Mouse (Mus musculus) hindbrain, embryonic 14.5 days (tissue): ENCODE results near the gene Sapcd2. TPM values are rescaled to one million over a fixed set of nuclear protein-coding genes. Genes with fewer than 3 reads are reported as not detected.

Source experiments
- ATAC-seq: fragments of 200-750 bp; cut with Nextera tagmentation; 2 replicates; pipeline ENCODE4 v1.8.0; 2017; ENCODE audit warnings: moderate number of reproducible peaks, mild to moderate bottlenecking, moderate TSS enrichment, moderate library complexity; ENCODE audit not compliant: low FRiP score
- DNase-seq: peaks from one replicate; pipeline ENCODE4 v3.0.0-alpha.2; 2015; ENCODE audit warnings: low spot score
- H3K27ac ChIP-seq: fragments of 300-500 bp; sonication (generic); 2 replicates; pipeline ENCODE4 v1.5.1; 2014; ENCODE audit warnings: mild to moderate bottlenecking, moderate library complexity
- H3K27me3 ChIP-seq: fragments of 300-500 bp; sonication (generic); 2 replicates; pipeline ENCODE4 v1.6.1; 2014; ENCODE audit warnings: mild to moderate bottlenecking, low read length, mixed read lengths; ENCODE audit not compliant: control insufficient read depth, insufficient read depth
- H3K36me3 ChIP-seq: fragments of 300-500 bp; sonication (generic); replicated peaks from 2 replicates; pipeline ENCODE4 v1.6.1; 2014; ENCODE audit not compliant: control insufficient read depth, insufficient read depth
- H3K4me1 ChIP-seq: fragments of 300-500 bp; sonication (generic); replicated peaks from 2 replicates; pipeline ENCODE4 v1.6.1; 2014; ENCODE audit warnings: antibody characterized with exemption, low read length, mixed read lengths; ENCODE audit not compliant: control insufficient read depth, insufficient read depth
- H3K4me2 ChIP-seq: fragments of 300-500 bp; sonication (generic); replicated peaks from 2 replicates; pipeline ENCODE4 v1.6.1; 2014; ENCODE audit warnings: mild to moderate bottlenecking, moderate library complexity
- H3K4me3 ChIP-seq: fragments of 300-500 bp; sonication (generic); replicated peaks from 2 replicates; pipeline ENCODE4 v1.5.1; 2014; ENCODE audit warnings: mild to moderate bottlenecking, low read length
- H3K9ac ChIP-seq: fragments of 300-500 bp; sonication (generic); 2 replicates; pipeline ENCODE4 v1.6.1; 2014
- H3K9me3 ChIP-seq: fragments of 300-500 bp; sonication (generic); 2 replicates; pipeline ENCODE4 v1.6.1; 2016; ENCODE audit warnings: low read length; ENCODE audit not compliant: control insufficient read depth
- WGBS: fragments of 180-500 bp; shearing (Covaris S2); extraction: QIAGEN DNeasy Blood & Tissue Kit; methylation state at CpG from one replicate; pipeline ENCODE4 v1.1.7; 2014; 5-methylcytosine and 5-hydroxymethylcytosine counted together
- polyA plus RNA-seq: library from polyadenylated mRNA; unstranded; fragments of >200 nt; fragmentation: Nextera tagmentation; extraction: Ambion mirVana; gene quantifications from 2 replicates; pipeline ENCODE4 v1.2.1, GENCODE M21; 2014

Sapcd2 gene
- polyA plus RNA-seq, 1 experiment from 2014 or later, result 10.0 TPM

DNA sequence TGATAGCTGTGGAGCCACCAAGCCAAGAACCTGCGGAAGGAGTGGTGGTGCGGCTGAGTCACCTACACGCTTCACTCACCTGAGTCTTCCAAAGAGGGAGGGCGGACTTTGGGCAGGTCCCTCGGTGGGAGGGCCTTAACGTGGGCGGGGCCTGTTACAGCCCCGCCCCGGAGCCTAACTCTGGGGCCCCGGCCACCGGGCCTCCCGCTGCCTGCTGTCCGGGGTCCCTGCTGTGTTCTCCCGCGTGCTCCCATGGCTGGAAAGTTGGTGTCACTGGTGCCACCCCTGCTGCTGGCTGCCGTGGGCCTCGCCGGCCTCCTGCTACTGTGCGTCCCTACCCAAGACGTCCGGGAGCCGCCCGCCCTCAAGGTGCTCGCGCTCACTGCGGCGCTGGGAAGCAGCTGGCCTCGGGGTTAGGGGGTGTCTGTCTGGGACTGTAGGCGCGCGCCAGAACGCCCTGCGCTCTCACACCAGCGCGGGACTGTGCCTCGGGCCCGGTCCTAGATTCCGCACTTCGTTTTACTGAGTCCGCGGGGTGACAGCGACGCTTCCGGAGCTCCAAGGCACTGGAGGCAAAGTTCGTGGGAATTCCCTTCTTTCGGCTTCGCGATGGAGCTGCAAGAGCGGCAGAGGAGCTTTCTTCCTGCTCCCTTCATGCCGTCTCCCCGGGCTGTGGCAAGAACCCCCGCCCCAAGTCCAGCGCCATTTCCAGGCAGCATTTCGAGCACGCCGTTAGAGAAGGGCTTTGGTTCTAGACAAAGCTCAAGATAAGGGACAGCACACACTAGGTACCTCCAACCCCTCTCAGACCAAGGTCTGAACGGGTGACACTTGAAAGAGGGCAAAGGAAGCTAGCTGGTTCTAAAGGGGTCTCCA is 23.8 kb downstream of the Sapcd2 start, which contains the start of gene Entpd2:
Entpd2 (plus strand) TSS at position 154 of the 876 bp plus-strand sequence.
- Histone ChIP-seq H3K36me3 (no peaks in the 10 kb centered on the region), H3K4me1 (peaks cover 24% of the 10 kb centered on the region), H3K9ac (peak within 1 kb of the TSS; percentile 34; the same call in 1 of the 2 replicates), H3K27ac (no peak within 1 kb of the TSS), H3K9me3 (no peaks in the 10 kb centered on the region), H3K4me2 (peak within 1 kb of the TSS; percentile 59), H3K27me3 (peaks cover 69% of the 10 kb centered on the region), H3K4me3 (peak within 1 kb of the TSS; percentile 30)
- DNase-seq, result no peak
- no peak for ATAC-seq
- WGBS, result 2% methylated on average over 57 of the region's 57 CpGs

DNA sequence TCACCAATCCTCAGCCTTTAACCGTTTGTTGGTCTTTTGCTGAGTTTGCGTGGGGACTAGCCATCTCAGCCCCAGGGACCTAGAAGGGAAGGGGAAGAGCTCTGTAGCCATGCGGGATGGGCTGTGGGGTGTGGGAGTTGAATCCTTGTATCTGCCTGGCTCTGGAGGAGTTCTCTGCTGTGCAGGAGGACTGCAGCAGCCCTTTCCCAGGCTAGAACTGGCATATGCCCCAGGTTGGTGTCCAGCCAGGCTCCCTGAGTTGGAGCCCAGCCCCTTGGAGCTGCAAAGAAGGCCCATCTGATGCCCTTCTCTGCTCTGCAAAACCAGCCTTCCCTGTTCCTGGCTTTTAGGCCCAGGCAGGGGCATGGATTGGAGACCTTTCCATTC is 24.5 kb downstream of the Sapcd2 start:
- DNase-seq (no peak), ATAC-seq (no peak)
- Histone ChIP-seq H3K27ac (no peak overlapping the region), H3K4me2 (peak overlapping the region; percentile 59), H3K4me3 (peak overlapping the region; percentile 30; the same call in 1 of the 2 replicates), H3K9me3 (no peaks in the 10 kb centered on the region), H3K27me3 (peaks cover 69% of the 10 kb centered on the region), H3K9ac (no peak overlapping the region), H3K4me1 (peaks cover 24% of the 10 kb centered on the region), H3K36me3 (no peaks in the 10 kb centered on the region)
- WGBS, result 40% methylated on average over 3 of the region's 3 CpGs

DNA sequence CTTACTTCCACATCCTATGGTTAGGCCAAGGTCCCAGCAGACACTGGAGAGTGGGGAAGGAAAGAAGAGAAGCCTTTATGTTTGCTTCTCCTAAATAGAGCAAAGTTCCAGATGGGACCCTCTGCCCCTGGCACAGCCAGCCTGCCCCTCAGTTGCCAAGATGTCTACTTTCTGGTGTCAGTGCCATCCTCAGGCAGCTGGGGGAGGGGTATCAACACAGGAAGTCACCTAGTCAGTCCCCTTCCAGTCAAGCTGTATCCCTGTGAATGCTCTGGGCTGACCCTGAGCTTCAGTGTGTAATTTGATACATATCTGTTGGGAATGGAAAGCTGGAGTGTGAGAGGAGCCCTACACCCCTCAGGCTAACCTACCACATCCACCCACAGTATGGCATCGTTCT is 24.9 kb downstream of the Sapcd2 start:
- Histone ChIP-seq H3K4me3 (no peak overlapping the region), H3K36me3 (no peaks in the 10 kb centered on the region), H3K27me3 (peaks cover 69% of the 10 kb centered on the region), H3K9me3 (no peaks in the 10 kb centered on the region), H3K27ac (no peak overlapping the region), H3K9ac (no peak overlapping the region), H3K4me2 (no peak overlapping the region), H3K4me1 (peaks cover 24% of the 10 kb centered on the region)
- no peak for ATAC-seq
- WGBS, result 54% methylated on average over 1 of the region's 1 CpGs
- no peak for DNase-seq

DNA sequence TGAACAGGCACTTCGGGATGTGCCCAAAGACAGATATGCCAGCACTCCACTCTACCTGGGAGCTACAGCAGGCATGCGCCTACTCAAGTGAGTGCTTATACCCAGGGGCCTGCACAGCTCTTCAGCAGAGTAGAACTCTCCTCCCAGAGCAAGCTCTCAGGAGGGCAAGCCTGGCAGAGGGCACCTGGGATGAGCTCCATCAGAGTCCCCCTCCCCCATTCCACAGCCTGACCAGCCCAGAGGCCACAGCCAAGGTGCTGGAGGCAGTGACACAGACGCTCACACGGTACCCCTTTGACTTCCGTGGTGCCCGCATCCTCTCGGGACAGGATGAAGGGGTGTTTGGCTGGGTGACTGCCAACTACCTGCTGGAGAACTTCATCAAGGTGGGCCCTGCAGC is 25.9 kb downstream of the Sapcd2 start:
- H3K9ac ChIP-seq, result no peak overlapping the region
- H3K27ac ChIP-seq, result no peak overlapping the region
- H3K27me3 ChIP-seq, result peaks cover 64% of the 10 kb centered on the region
- H3K4me3 ChIP-seq, result no peak overlapping the region
- no peaks in the 10 kb centered on the region for H3K9me3 ChIP-seq
- H3K36me3 ChIP-seq, result no peaks in the 10 kb centered on the region
- H3K4me2 ChIP-seq, result no peak overlapping the region
- WGBS, result 96% methylated on average over 7 of the region's 7 CpGs
- ATAC-seq (no peak), DNase-seq (no peak)
- H3K4me1 ChIP-seq, result peaks cover 32% of the 10 kb centered on the region

DNA sequence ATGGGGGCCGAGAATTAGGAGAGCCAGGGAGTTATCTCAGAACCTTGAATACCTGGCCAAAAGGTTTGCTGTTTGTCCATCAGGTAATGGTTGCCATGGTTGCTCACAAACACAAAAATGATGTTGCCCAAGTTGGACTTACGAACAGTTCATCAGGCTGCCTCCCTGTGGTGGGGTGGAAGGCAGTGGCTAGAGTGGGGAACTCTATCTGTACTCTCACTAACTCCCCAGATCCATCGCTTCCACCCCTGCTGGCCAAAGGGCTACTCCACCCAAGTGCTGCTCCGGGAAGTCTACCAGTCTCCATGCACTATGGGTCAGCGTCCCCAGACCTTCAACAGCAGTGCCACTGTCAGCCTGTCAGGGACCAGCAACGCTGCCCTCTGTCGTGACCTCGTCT is 26.9 kb downstream of the Sapcd2 start, which contains the start of gene Npdc1:
Npdc1 (plus strand) TSS at position 301 of the 400 bp plus-strand sequence.
- no peak within 1 kb of the TSS for H3K4me3 ChIP-seq
- ATAC-seq (no peak), DNase-seq (no peak)
- H3K36me3 ChIP-seq, result no peaks in the 10 kb centered on the region
- H3K9ac ChIP-seq, result no peak within 1 kb of the TSS
- peaks cover 64% of the 10 kb centered on the region for H3K27me3 ChIP-seq
- H3K4me1 ChIP-seq, result peaks cover 36% of the 10 kb centered on the region
- WGBS, result 66% methylated on average over 8 of the region's 8 CpGs
- H3K9me3 ChIP-seq, result no peaks in the 10 kb centered on the region
- H3K4me2 ChIP-seq, result no peak within 1 kb of the TSS
- no peak within 1 kb of the TSS for H3K27ac ChIP-seq

DNA sequence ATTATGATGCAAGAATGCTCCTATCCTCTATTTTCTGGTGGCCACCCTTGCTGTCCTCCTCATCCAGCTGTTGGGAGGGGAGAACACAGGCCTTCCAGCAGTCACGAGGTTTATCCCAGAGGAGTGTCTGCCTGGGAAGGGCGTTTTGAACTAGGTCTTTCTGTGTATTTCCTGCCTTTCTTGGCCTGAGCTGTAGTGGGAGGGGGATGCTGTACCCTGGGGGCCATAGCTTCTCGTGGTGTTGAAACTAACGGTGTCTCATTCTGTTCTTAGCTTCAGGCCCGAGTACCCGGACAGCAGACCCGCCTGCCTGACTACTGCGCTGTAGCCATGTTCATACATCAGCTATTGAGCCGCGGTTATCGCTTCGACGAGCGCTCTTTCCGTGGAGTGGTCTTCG is 28.2 kb downstream of the Sapcd2 start:
- WGBS, result 18% methylated on average over 16 of the region's 16 CpGs
- Histone ChIP-seq H3K4me1 (peaks cover 32% of the 10 kb centered on the region), H3K4me3 (peak overlapping the region; percentile 22), H3K4me2 (peak overlapping the region; percentile 52), H3K27ac (no peak overlapping the region), H3K36me3 (no peaks in the 10 kb centered on the region), H3K9ac (peak overlapping the region; percentile 43; the same call in 1 of the 2 replicates), H3K9me3 (no peaks in the 10 kb centered on the region), H3K27me3 (peaks cover 56% of the 10 kb centered on the region)
- DNase-seq, result no peak
- no peak for ATAC-seq

DNA sequence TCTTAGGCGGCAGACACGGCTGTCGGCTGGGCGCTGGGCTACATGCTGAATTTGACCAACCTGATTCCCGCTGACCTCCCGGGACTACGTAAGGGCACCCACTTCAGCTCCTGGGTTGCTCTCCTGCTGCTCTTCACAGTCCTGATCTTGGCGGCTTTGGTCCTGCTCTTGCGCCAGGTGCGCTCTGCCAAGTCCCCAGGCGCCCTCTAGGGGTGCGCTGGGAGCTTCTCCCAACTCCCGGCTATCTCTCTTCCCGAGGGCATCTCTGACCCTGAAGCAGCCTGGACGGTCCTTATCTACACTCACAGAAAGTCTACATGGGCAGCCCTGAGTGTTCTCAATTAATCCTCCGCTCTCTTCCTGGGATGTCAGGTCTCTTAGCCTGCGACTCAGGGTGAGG is 28.6 kb downstream of the Sapcd2 start:
- H3K27me3 ChIP-seq, result peaks cover 51% of the 10 kb centered on the region
- H3K4me3 ChIP-seq, result peak overlapping the region; percentile 22
- ATAC-seq (no peak; the same call in 1 of the 2 replicates), DNase-seq (peak; percentile 60)
- no peaks in the 10 kb centered on the region for H3K36me3 ChIP-seq
- no peaks in the 10 kb centered on the region for H3K9me3 ChIP-seq
- H3K4me1 ChIP-seq, result peaks cover 31% of the 10 kb centered on the region
- H3K9ac ChIP-seq, result peak overlapping the region; percentile 43; the same call in 1 of the 2 replicates
- peak overlapping the region; percentile 52 for H3K4me2 ChIP-seq
- no peak overlapping the region for H3K27ac ChIP-seq
- 3% methylated on average over 17 of the region's 17 CpGs for WGBS

DNA sequence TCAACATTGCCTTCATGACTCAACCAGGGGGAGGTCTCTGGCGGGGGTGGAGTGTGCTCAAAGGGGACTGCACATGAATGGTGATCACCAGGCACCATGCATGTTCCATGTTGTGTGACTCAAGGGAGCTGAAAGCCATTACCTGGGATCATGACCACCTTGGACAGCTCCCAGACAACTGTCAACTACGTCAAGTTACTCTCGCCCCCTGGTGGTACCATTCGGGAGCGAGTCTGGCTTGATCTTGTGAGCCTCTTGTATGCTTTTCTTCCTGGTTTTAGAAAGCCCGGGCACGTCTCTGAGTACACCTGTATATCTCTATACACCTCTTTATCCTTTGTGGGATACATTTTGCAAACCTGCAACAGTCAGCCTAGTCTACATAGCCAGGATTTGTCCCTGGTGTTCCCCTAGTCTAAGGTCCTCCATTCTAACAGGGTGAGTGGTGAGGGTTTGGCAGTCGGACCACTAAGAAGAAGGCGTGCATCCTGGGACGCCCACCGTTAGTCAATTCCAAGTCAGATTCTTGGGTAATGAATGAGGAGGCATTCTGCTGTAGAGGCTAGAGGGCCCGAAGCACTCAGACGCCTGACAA is 30.4 kb downstream of the Sapcd2 start:
- under 1% methylated on average over 13 of the region's 13 CpGs for WGBS

DNA sequence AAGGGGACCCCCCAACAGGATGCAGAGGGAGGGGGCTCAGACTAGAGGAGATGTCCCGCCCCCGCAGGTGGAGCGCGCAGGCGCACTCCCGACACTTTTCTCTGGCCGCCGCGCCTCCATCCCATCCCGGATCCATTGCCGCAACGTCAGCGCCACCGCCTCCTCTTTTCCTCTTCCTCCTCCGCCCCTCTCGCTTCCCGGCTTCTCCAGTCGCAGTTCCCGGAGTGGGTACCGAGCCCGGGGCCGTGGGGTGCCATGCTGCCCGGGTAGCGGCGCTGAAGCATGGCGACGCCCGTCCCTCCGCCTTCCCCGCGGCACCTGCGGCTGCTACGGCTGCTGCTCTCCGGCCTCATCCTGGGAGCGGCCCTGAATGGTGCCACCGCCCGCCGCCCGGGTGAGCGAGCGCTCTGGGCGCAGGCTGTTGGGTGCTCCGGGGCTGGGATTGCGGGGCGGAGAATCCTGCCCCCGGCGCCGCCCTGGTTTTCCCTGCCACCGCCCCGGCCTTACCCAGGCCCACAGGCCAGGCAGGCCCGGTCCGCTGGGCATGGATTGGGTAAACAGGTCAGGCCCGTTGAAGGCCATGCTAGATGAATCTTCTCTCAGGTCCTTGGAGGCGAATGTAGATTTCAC is 31.0 kb downstream of the Sapcd2 start:
- DNase-seq (peak; percentile 82), ATAC-seq (peak; percentile 85)
- Histone ChIP-seq H3K4me3 (peak overlapping the region; percentile 94), H3K27me3 (peaks cover 28% of the 10 kb centered on the region), H3K36me3 (peaks cover 16% of the 10 kb centered on the region), H3K9me3 (no peaks in the 10 kb centered on the region), H3K4me2 (peak overlapping the region; percentile 62), H3K27ac (peak overlapping the region; percentile 95), H3K4me1 (peaks cover 32% of the 10 kb centered on the region), H3K9ac (peak overlapping the region; percentile 99)
- WGBS, result under 1% methylated on average over 48 of the region's 54 CpGs

More for the DNA sequence above, 30.4 kb downstream of the Sapcd2 start:
- H3K9me3 ChIP-seq, result no peaks in the 10 kb centered on the region
- H3K27me3 ChIP-seq, result peaks cover 34% of the 10 kb centered on the region
- H3K4me3 ChIP-seq, result peak overlapping the region; percentile 94
- peak overlapping the region; percentile 62 for H3K4me2 ChIP-seq
- DNase-seq (peak; percentile 88), ATAC-seq (peak; percentile 9; the same call in 1 of the 2 replicates)
- H3K4me1 ChIP-seq, result peaks cover 32% of the 10 kb centered on the region
- peak overlapping the region; percentile 95 for H3K27ac ChIP-seq
- peak overlapping the region; percentile 99 for H3K9ac ChIP-seq
- peaks cover 10% of the 10 kb centered on the region for H3K36me3 ChIP-seq
